Comparison of ENCODE assay signal across 13 mouse cellular contexts in genomic region chr7:99500655-99501054, GRCm38 (mm10). TPM values are rescaled to one million over a fixed set of nuclear protein-coding genes. Genes with fewer than 3 reads are reported as not detected.
DNase-seq lines count a peak whose midpoint lies in the region; ATAC-seq and TF ChIP-seq lines count a peak whose summit lies in the region.
"Had no signal": no experiment of that assay in that cellular context is flagged by ENCODE, and none has a peak within 500 bp of the region (broad histone marks: within the 10 kb centered on the region; RNA-seq: fewer than 3 reads in every experiment).

No protein-coding gene starts in this region.

- H3K9me3 ChIP-seq in heart, embryonic 13.5 days = no peaks in the 10 kb centered on the region
- H3K9me3 ChIP-seq in liver, embryonic 11.5 days (ENCODE audit: control insufficient read depth, low read length) = no peaks in the 10 kb centered on the region
- H3K9me3 ChIP-seq: embryonic facial prominence, embryonic 13.5 days; heart, embryonic 15.5 days; limb, embryonic 12.5 days; megakaryocyte, embryonic 14.5 days had no signal

- H3K9ac ChIP-seq in heart, embryonic 13.5 days = peak overlapping the region; percentile 66
- H3K9ac ChIP-seq in liver, embryonic 11.5 days (ENCODE audit: low read depth, low read length) = 0 out of 2 replicates have a peak overlapping the region, but pooled peaks have one; percentile 36
- H3K9ac ChIP-seq: embryonic facial prominence, embryonic 13.5 days; heart, embryonic 15.5 days; limb, embryonic 12.5 days had no signal

- H3K27ac ChIP-seq in heart, embryonic 13.5 days (replicated peaks) = peak overlapping the region; percentile 33; the same call in 1 of the 2 replicates
- H3K27ac ChIP-seq in spleen, adult 2 months (ENCODE audit: insufficient read depth, low read length) = peak overlapping the region; percentile 27; the same call in 1 of the 2 replicates
- peak overlapping the region; percentile 54; the same call in 1 of the 2 replicates for H3K27ac ChIP-seq in liver, embryonic 11.5 days (ENCODE audit: low read depth, low read length)
- H3K27ac ChIP-seq: embryonic facial prominence, embryonic 13.5 days; heart, embryonic 15.5 days; limb, embryonic 12.5 days had no signal

- TF ChIP-seq CTCF in spleen, adult 2 months (IDR thresholded peaks at IDR 0.05; ENCODE audit: extremely low read depth, insufficient read depth, insufficient read length, insufficient replicate concordance) = no peak

- no peak for ATAC-seq in heart, embryonic 13.5 days (ENCODE audit: extremely low read depth, insufficient number of reproducible peaks, low FRiP score, low TSS enrichment)
- peak; percentile 85 for ATAC-seq in liver, embryonic 11.5 days (replicated peaks; ENCODE audit: low FRiP score)

- H3K4me1 ChIP-seq in heart, embryonic 13.5 days = peaks cover 3% of the 10 kb centered on the region; the same call in 1 of the 2 replicates
- H3K4me1 ChIP-seq in spleen, adult 2 months (ENCODE audit: control insufficient read depth, insufficient read depth, insufficient read length) = no peaks in the 10 kb centered on the region
- H3K4me1 ChIP-seq in liver, embryonic 11.5 days (replicated peaks; ENCODE audit: control insufficient read depth, insufficient read depth, low read length) = peaks cover 7% of the 10 kb centered on the region
- H3K4me1 ChIP-seq: embryonic facial prominence, embryonic 13.5 days had no signal

- WGBS in heart, embryonic 13.5 days = 17% methylated on average over 5 of the region's 5 CpGs
- 72% methylated on average over 5 of the region's 5 CpGs for WGBS in spleen, adult 2 months
- 33% methylated on average over 5 of the region's 5 CpGs for WGBS in liver, embryonic 11.5 days

- no peak for DNase-seq in heart, adult 18-20 months
- no peak for DNase-seq in spleen, adult 2 months (ENCODE audit: low read depth in 1 of 2, low spot score in 2 of 2)
- no peak for DNase-seq in spleen, adult 12 weeks (ENCODE audit: low spot score)
- peak; percentile 41 for DNase-seq in liver, embryonic 11.5 days (ENCODE audit: low spot score)
- DNase-seq in lung, postnatal 25 days (ENCODE audit: low spot score) = peak; percentile 32
- DNase-seq in adipocyte (ENCODE audit: low spot score) = no peak
- no peak for DNase-seq in adrenal gland, adult 8-10 months

- H3K36me3 ChIP-seq in heart, embryonic 13.5 days = no peaks in the 10 kb centered on the region
- H3K36me3 ChIP-seq in spleen, adult 2 months (ENCODE audit: control insufficient read depth, insufficient read depth, low read length) = no peaks in the 10 kb centered on the region
- H3K36me3 ChIP-seq in liver, embryonic 11.5 days (ENCODE audit: control insufficient read depth, insufficient read depth, low read length) = no peaks in the 10 kb centered on the region
- H3K36me3 ChIP-seq: embryonic facial prominence, embryonic 13.5 days; heart, embryonic 15.5 days; limb, embryonic 12.5 days had no signal

- no peak overlapping the region for H3K4me3 ChIP-seq in heart, embryonic 13.5 days
- H3K4me3 ChIP-seq in spleen, adult 2 months (ENCODE audit: extremely low read depth, insufficient read depth, insufficient read length) = no peak overlapping the region
- no peak overlapping the region for H3K4me3 ChIP-seq in liver, embryonic 11.5 days (ENCODE audit: low read depth, low read length)
- H3K4me3 ChIP-seq: embryonic facial prominence, embryonic 13.5 days; heart, embryonic 15.5 days; limb, embryonic 12.5 days; megakaryocyte, embryonic 14.5 days had no signal

- H3K27me3 ChIP-seq in heart, embryonic 13.5 days (replicated peaks) = no peaks in the 10 kb centered on the region
- no peaks in the 10 kb centered on the region for H3K27me3 ChIP-seq in spleen, adult 2 months (ENCODE audit: control insufficient read depth, insufficient read depth, low read length)
- no peaks in the 10 kb centered on the region for H3K27me3 ChIP-seq in liver, embryonic 11.5 days (replicated peaks; ENCODE audit: control insufficient read depth, insufficient read depth, low read length)
- H3K27me3 ChIP-seq: embryonic facial prominence, embryonic 13.5 days; heart, embryonic 15.5 days; limb, embryonic 12.5 days had no signal

- peak overlapping the region; percentile 10 for H3K4me2 ChIP-seq in heart, embryonic 13.5 days
- peak overlapping the region; percentile 30; the same call in 1 of the 2 replicates for H3K4me2 ChIP-seq in liver, embryonic 11.5 days
- H3K4me2 ChIP-seq: embryonic facial prominence, embryonic 13.5 days; heart, embryonic 15.5 days; limb, embryonic 12.5 days had no signal

- TF ChIP-seq POLR2A in spleen, adult 2 months (IDR thresholded peaks at IDR 0.05; ENCODE audit: low read depth, low read length) = no peak

RNA-seq across cellular contexts. Expression of gene Rps3, which starts 17.1 kb away (rescaled TPM):
- 492 and 539 TPM in 2 replicates for polyA plus RNA-seq in heart, embryonic 13.5 days (2015; fragmentation: Nextera tagmentation; extraction: Ambion mirVana)
- 100 to 1,000 TPM; 359 to 372 TPM for total RNA-seq in heart, adult 18-20 months (2021)
- 324 and 363 TPM in 2 replicates for polyA plus RNA-seq in spleen, adult 2 months (2012; rRNA removed)
- 934 and 944 TPM in 2 replicates for polyA plus RNA-seq in liver, embryonic 11.5 days (2014; fragmentation: Nextera tagmentation; extraction: Ambion mirVana)
- total RNA-seq in adrenal gland, adult 8-10 months (2022) = 100 to 1,000 TPM; 533 to 601 (median 565) TPM

RNA-seq across cellular contexts. Expression of gene Arrb1, which starts 34.6 kb away (rescaled TPM):
- polyA plus RNA-seq in heart, embryonic 13.5 days (2015; fragmentation: Nextera tagmentation; extraction: Ambion mirVana) = 6.8 and 8.4 TPM in 2 replicates
- 10 to 100 TPM; 23.3 to 23.7 TPM for total RNA-seq in heart, adult 18-20 months (2021)
- polyA plus RNA-seq in spleen, adult 2 months (2012; rRNA removed) = 64.6 and 66.0 TPM in 2 replicates
- 27.9 and 28.9 TPM in 2 replicates for polyA plus RNA-seq in liver, embryonic 11.5 days (2014; fragmentation: Nextera tagmentation; extraction: Ambion mirVana)
- 10 to 100 TPM; 59.8 to 82.0 (median 64.7) TPM for total RNA-seq in adrenal gland, adult 8-10 months (2022)

RNA-seq across cellular contexts. Expression of gene Klhl35, which starts 34.9 kb away (rescaled TPM):
- 0.45 and 0.84 TPM in 2 replicates for polyA plus RNA-seq in heart, embryonic 13.5 days (2015; fragmentation: Nextera tagmentation; extraction: Ambion mirVana)
- total RNA-seq in heart, adult 18-20 months (2021) = not detected
- polyA plus RNA-seq in spleen, adult 2 months (2012; rRNA removed) = 1.3 and 2.6 TPM in 2 replicates
- 0.23 and 0.32 TPM in 2 replicates for polyA plus RNA-seq in liver, embryonic 11.5 days (2014; fragmentation: Nextera tagmentation; extraction: Ambion mirVana)
- 1 to 10 TPM in 1 of 4 experiments, under 1 TPM in 3; 0.38 to 1.2 (median 0.75) TPM for total RNA-seq in adrenal gland, adult 8-10 months (2022)
- total RNA-seq: monocyte, adult 5-6 weeks had no signal

Comparison
In these comparisons a context has a peak if more than half of its experiments do, and no peak if none do; other contexts are left out.
1. DNase-seq: peak in liver, embryonic 11.5 days (single experiment) and lung, postnatal 25 days (single experiment); none in heart, adult 18-20 months (0 of 2), spleen, adult 2 months (0 of 2), spleen, adult 12 weeks (single experiment), adipocyte (single experiment) and adrenal gland, adult 8-10 months (single experiment).
2. Peak in every context shown above with its lines, with median percentiles within 50 percentile points of each other: H3K27ac ChIP-seq.